Mouse (Mus musculus) G1E (cell line): ENCODE data around the gene Trim2.

ENCODE experiments used
- CTCF ChIP-seq: IDR thresholded peaks from 2 replicates; pipeline ENCODE4 v1.5.1; 2012; ENCODE audit warnings: low read depth, low read length, inconsistent platforms, mixed read lengths
- GATA1 ChIP-seq: IDR thresholded peaks from 2 replicates; pipeline ENCODE4 v1.6.1; 2012; ENCODE audit warnings: borderline replicate concordance, low read length, inconsistent platforms, mixed read lengths
- GATA2 ChIP-seq: IDR thresholded peaks from 2 replicates; pipeline ENCODE4 v1.6.1; 2012; ENCODE audit warnings: low read depth, low read length, inconsistent platforms, borderline replicate concordance
- POLR2AphosphoS5 ChIP-seq: IDR thresholded peaks from 2 replicates; pipeline ENCODE4 v1.6.1; 2012; ENCODE audit warnings: low read depth, low read length, inconsistent platforms; ENCODE audit not compliant: insufficient replicate concordance
- TAL1 ChIP-seq: conservative IDR thresholded peaks from 2 replicates; pipeline ENCODE4 v1.6.1; 2012; ENCODE audit warnings: low read depth, low read length, inconsistent platforms, mixed read lengths

- TF ChIP-seq CTCF, result no peak
- TF ChIP-seq POLR2AphosphoS5, result no peak
- TF ChIP-seq GATA1, result no peak
- TF ChIP-seq GATA2, result no peak
- no peak for TF ChIP-seq TAL1
These were observed 38.2 kb downstream of the Trim2 start for GRCm38 (mm10) chr3:84268434-84268833.
